8 mouse cellular contexts compared by ENCODE assay signal in the genomic region with DNA sequence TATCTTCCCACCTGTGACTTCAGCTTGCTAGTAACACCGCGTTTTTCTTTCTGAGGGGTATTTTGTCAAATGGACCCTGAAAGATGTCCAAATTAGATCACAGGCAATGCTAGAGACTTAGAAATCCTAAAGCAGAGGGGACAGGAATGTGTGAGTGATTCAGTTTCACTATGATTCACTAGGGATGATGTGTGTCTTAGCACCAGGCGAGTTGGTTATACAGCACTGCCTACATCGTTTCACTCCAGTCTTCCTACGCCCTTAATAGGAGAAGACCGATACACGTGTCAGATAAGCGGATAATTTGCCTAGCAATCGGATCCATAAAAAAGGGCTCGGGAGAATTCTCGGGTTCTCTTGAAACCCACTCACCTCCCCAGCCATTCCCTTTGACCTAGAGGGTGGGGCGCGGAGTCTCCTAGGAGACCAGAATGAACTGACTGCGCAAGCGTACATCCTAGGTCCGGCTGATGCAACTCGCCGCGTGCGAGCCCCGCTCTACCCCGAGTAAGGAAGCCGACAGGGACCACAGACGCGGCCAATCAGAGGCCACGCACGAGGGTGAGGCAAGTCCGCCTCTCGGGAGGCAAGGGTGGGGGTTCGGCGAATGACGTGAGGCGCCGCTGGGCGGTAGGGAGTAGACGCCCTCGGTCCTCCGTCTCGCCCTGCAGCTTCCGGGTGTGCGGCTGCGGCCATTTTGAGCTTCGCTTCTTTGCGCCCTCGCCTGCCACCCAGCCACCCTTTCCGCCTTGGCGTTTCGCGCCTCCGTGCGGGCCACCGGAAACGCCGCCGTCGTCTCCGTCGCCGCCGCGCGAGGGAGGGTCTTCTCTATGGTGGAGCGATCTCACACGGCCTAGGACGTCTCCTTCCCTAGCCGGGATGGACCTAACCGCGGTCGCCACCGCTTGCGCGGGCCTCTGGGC. TPM values are rescaled to one million over a fixed set of nuclear protein-coding genes. Genes with fewer than 3 reads are reported as not detected.
DNase-seq lines count a peak whose midpoint lies in the region; ATAC-seq and TF ChIP-seq lines count a peak whose summit lies in the region.

Ppp1r15b (plus strand) TSS at position 506 of the 923 bp plus-strand sequence.

- H3K9me3 ChIP-seq in MEL (replicated peaks; ENCODE audit: insufficient read depth, low read length): no peaks in the 10 kb centered on the region
- H3K9me3 ChIP-seq in forebrain, postnatal 0 days (ENCODE audit: low read length): no peaks in the 10 kb centered on the region
- no peaks in the 10 kb centered on the region for H3K9me3 ChIP-seq in lung, embryonic 15.5 days

- H3K4me3 ChIP-seq in MEL (ENCODE audit: control insufficient read depth in 1 of 2, insufficient read depth in 1 of 2, low read depth in 2 of 2, low read length in 2 of 2): peak within 1 kb of the TSS; percentile 84 to 94
- H3K4me3 ChIP-seq in cerebellum, adult 2 months (replicated peaks; ENCODE audit: insufficient read depth, low read depth, low read length): peak within 1 kb of the TSS; percentile 81
- H3K4me3 ChIP-seq in forebrain, postnatal 0 days (ENCODE audit: low read depth, low read length): peak within 1 kb of the TSS; percentile 96
- H3K4me3 ChIP-seq in lung, embryonic 15.5 days: peak within 1 kb of the TSS; percentile 77

- peak within 1 kb of the TSS; percentile 94 for H3K4me2 ChIP-seq in forebrain, postnatal 0 days (ENCODE audit: low read depth)
- H3K4me2 ChIP-seq in lung, embryonic 15.5 days: peak within 1 kb of the TSS; percentile 89

- WGBS in cerebellum, adult 2 months: under 1% methylated on average over 72 of the region's 72 CpGs
- under 1% methylated on average over 72 of the region's 72 CpGs for WGBS in forebrain, postnatal 0 days
- under 1% methylated on average over 72 of the region's 72 CpGs for WGBS in lung, embryonic 15.5 days

- H3K4me1 ChIP-seq in MEL (ENCODE audit: control insufficient read depth in 1 of 2, insufficient read depth in 2 of 2, low read length in 2 of 2): peaks cover 0 to 2% of the 10 kb centered on the region in 2 experiments; a peak in 2 of 4 replicates
- no peaks in the 10 kb centered on the region; the same call in 1 of the 2 replicates for H3K4me1 ChIP-seq in cerebellum, adult 2 months (ENCODE audit: control insufficient read depth, insufficient read depth, low read length)
- peaks cover 27% of the 10 kb centered on the region; the same call in 1 of the 2 replicates for H3K4me1 ChIP-seq in forebrain, postnatal 0 days (ENCODE audit: insufficient read depth)
- peaks cover 15% of the 10 kb centered on the region for H3K4me1 ChIP-seq in lung, embryonic 15.5 days

- TF ChIP-seq EP300 in MEL (IDR thresholded peaks at IDR 0.05; ENCODE audit: low read depth in 1 of 2, low read length in 2 of 2): peak in 1 of 2 experiments; percentile 59; a peak in 2 of 4 replicates

- no peaks in the 10 kb centered on the region for H3K27me3 ChIP-seq in MEL (ENCODE audit: control insufficient read depth in 1 of 2, insufficient read depth in 2 of 2, low read length in 2 of 2)
- no peaks in the 10 kb centered on the region for H3K27me3 ChIP-seq in cerebellum, adult 2 months (ENCODE audit: control insufficient read depth, insufficient read depth, low read length)
- no peaks in the 10 kb centered on the region for H3K27me3 ChIP-seq in forebrain, postnatal 0 days (ENCODE audit: insufficient read depth, low read length)
- H3K27me3 ChIP-seq in lung, embryonic 15.5 days: no peaks in the 10 kb centered on the region

- TF ChIP-seq POLR2A in MEL (IDR thresholded peaks at IDR 0.05; ENCODE audit: control insufficient read depth in 1 of 2, insufficient read depth in 1 of 2, low read depth in 1 of 2, low read length in 2 of 2, poor library complexity in 1 of 2): peak in 1 of 2 experiments; percentile 86; a peak in 3 of 4 replicates
- TF ChIP-seq POLR2A in cerebellum, adult 2 months (IDR thresholded peaks at IDR 0.05; ENCODE audit: borderline replicate concordance, insufficient read depth, low read length): peak; percentile 71

- no peak for TF ChIP-seq RAD21 in MEL (IDR thresholded peaks at IDR 0.05; ENCODE audit: low read depth, low read length)

- peak; percentile 98 for DNase-seq in MEL (ENCODE audit: low read depth, low spot score)
- DNase-seq in cerebellum, adult 2 months: peak; percentile 99 to 100
- DNase-seq in forebrain, postnatal 0 days: peak; percentile 99
- peak; percentile 98 for DNase-seq in heart, postnatal 4 days
- peak; percentile 99 to 100 for DNase-seq in layer of hippocampus, adult 8-10 months (ENCODE audit: low spot score in 2 of 2)
- peak; percentile 100 for DNase-seq in ovary, adult 18-20 months (ENCODE audit: low spot score)
- peak; percentile 98 for DNase-seq in thymus, postnatal 0 days (ENCODE audit: low spot score)

- peaks cover 50% of the 10 kb centered on the region for H3K79me2 ChIP-seq in MEL (ENCODE audit: control insufficient read depth, insufficient read depth, low read length, poor library complexity)

- peak; percentile 99 for ATAC-seq in forebrain, postnatal 0 days
- ATAC-seq in lung, embryonic 15.5 days (ENCODE audit: borderline replicate concordance, extremely low read depth, low FRiP score, low TSS enrichment): peak; percentile 99

- no peak for TF ChIP-seq CTCF in MEL (IDR thresholded peaks at IDR 0.05 in 2 of 3, conservative IDR thresholded peaks at IDR 0.05 in 1 of 3; ENCODE audit: control insufficient read depth in 1 of 3, insufficient read depth in 1 of 3, low read depth in 2 of 3, low read length in 3 of 3, poor library complexity in 1 of 3, severe bottlenecking in 1 of 3)
- no peak for TF ChIP-seq CTCF in cerebellum, adult 2 months (IDR thresholded peaks at IDR 0.05; ENCODE audit: borderline replicate concordance, insufficient read depth, low read depth, low read length)
- TF ChIP-seq CTCF in forebrain, postnatal 0 days (IDR thresholded peaks at IDR 0.05; ENCODE audit: low read depth): peak; percentile 43

- peaks cover 2 to 10% of the 10 kb centered on the region in 2 experiments; a peak in 3 of 4 replicates for H3K36me3 ChIP-seq in MEL (ENCODE audit: control insufficient read depth in 1 of 2, insufficient read depth in 2 of 2, low read length in 2 of 2)
- no peaks in the 10 kb centered on the region; the same call in 1 of the 2 replicates for H3K36me3 ChIP-seq in forebrain, postnatal 0 days (ENCODE audit: insufficient read depth)
- H3K36me3 ChIP-seq in lung, embryonic 15.5 days: no peaks in the 10 kb centered on the region

- H3K9ac ChIP-seq in MEL (ENCODE audit: control insufficient read depth, low read depth, low read length, poor library complexity, severe bottlenecking): peak within 1 kb of the TSS; percentile 97
- H3K9ac ChIP-seq in forebrain, postnatal 0 days: peak within 1 kb of the TSS; percentile 97
- peak within 1 kb of the TSS; percentile 94 for H3K9ac ChIP-seq in lung, embryonic 15.5 days

- peak within 1 kb of the TSS; percentile 96 for H3K27ac ChIP-seq in MEL (ENCODE audit: control insufficient read depth, low read depth, low read length)
- peak within 1 kb of the TSS; percentile 83 for H3K27ac ChIP-seq in cerebellum, adult 2 months (ENCODE audit: insufficient read depth, low read length)
- peak within 1 kb of the TSS; percentile 98 for H3K27ac ChIP-seq in forebrain, postnatal 0 days (ENCODE audit: low read depth, low read length)
- peak within 1 kb of the TSS; percentile 98 for H3K27ac ChIP-seq in lung, embryonic 15.5 days

TF ChIP-seq in MEL, 35 proteins besides CTCF, POLR2A, EP300 and RAD21 (continues in another document):
- TF ChIP-seq E2F4 (IDR thresholded peaks at IDR 0.05; ENCODE audit: borderline replicate concordance, low read depth, low read length) (peak; percentile 89; the same call in 1 of the 2 replicates), USF1 (IDR thresholded peaks at IDR 0.05; ENCODE audit: low read depth, low read length) (peak; percentile 54), ZC3H11A (IDR thresholded peaks at IDR 0.05; ENCODE audit: low read depth, low read length) (no peak), JUND (IDR thresholded peaks at IDR 0.05; ENCODE audit: low read depth, low read length) (no peak; the same call in 1 of the 2 replicates), MYB (IDR thresholded peaks at IDR 0.05; ENCODE audit: low read depth, low read length) (no peak), ELF1 (IDR thresholded peaks at IDR 0.05; ENCODE audit: low read depth, low read length) (peak; percentile 97), ZKSCAN1 (IDR thresholded peaks at IDR 0.05; ENCODE audit: low read depth, low read length) (no peak), MAZ (IDR thresholded peaks at IDR 0.05; ENCODE audit: low read depth, low read length) (peak; percentile 91), KAT2A (conservative IDR thresholded peaks at IDR 0.05; ENCODE audit: low read depth, low read length) (peak; percentile 63; the same call in 1 of the 2 replicates), MYC (IDR thresholded peaks at IDR 0.05; ENCODE audit: low read depth, low read length) (peak; percentile 99), TBP (IDR thresholded peaks at IDR 0.05; ENCODE audit: low read depth, low read length) (peak; percentile 72; the same call in 1 of the 2 replicates), GATA1 (IDR thresholded peaks at IDR 0.05; ENCODE audit: low read depth, low read length) (peak; percentile 14; the same call in 1 of the 2 replicates), HCFC1 (IDR thresholded peaks at IDR 0.05; ENCODE audit: low read depth, low read length) (peak; percentile 89), NELFE (IDR thresholded peaks at IDR 0.05; ENCODE audit: low read depth, low read length) (peak; percentile 85), POLR2AphosphoS5 (IDR thresholded peaks at IDR 0.05; ENCODE audit: borderline replicate concordance, low read depth, low read length) (no peak), MAFK (IDR thresholded peaks at IDR 0.05; ENCODE audit: borderline replicate concordance, low read depth, low read length) (no peak), MXI1 (IDR thresholded peaks at IDR 0.05; ENCODE audit: low read depth, low read length) (peak; percentile 89), ETS1 (IDR thresholded peaks at IDR 0.05; ENCODE audit: low read depth, low read length) (peak; percentile 73)

RNA-seq across cellular contexts. Expression of gene Ppp1r15b, which starts in this region (rescaled TPM):
- total RNA-seq in MEL (2012; rRNA removed): 53.1 and 60.9 TPM in 2 replicates
- 10 to 100 TPM in 1 of 2 experiments, not detected in 1; 56.3 TPM for polyA plus RNA-seq in MEL (2012; ENCODE audit: insufficient read depth in 1 of 2, insufficient read length in 2 of 2, low read depth in 1 of 2, low replicate concordance in 2 of 2, missing spikeins in 1 of 2)
- polyA plus RNA-seq in cerebellum, adult 2 months (2012; rRNA removed): 31.7 and 32.1 TPM in 2 replicates
- total RNA-seq in forebrain, postnatal 0 days (2014; rRNA removed): 35.0 and 49.5 TPM in 2 replicates
- 13.9 and 18.7 TPM in 2 replicates for polyA plus RNA-seq in forebrain, postnatal 0 days (2015; fragmentation: Nextera tagmentation; extraction: Ambion mirVana)
- total RNA-seq in heart, postnatal 4 days (2021): 10 to 100 TPM; 41.6 to 44.4 TPM
- total RNA-seq in layer of hippocampus, adult 8-10 months (2022): 10 to 100 TPM; 39.6 to 47.7 (median 43.0) TPM
- 38.0 and 39.2 TPM in 2 replicates for polyA plus RNA-seq in lung, embryonic 15.5 days (2015; fragmentation: Nextera tagmentation; extraction: Ambion mirVana)
- 32.4 and 34.2 TPM in 2 replicates for polyA plus RNA-seq in thymus, postnatal 0 days (2015; fragmentation: Nextera tagmentation; extraction: Ambion mirVana)

Comparison
In these comparisons a context has a peak if more than half of its experiments do, and no peak if none do; other contexts are left out.
1. Peak in every context shown above with its lines: DNase-seq, ATAC-seq, H3K4me3 ChIP-seq and H3K27ac ChIP-seq.